Mouse (Mus musculus) ovary, postnatal 14 days (tissue): ENCODE results near the gene Rbm15.

Source experiments
- DNase-seq: peaks from one replicate; pipeline ENCODE4 v3.0.0; 2022; ENCODE audit warnings: low spot score

The Rbm15 gene

GRCm38 (mm10) chr3:107333381-107334201 lies at the start of gene Rbm15:
Gene Rbm15, minus strand, starts transcription at chr3:107333673.
- DNase-seq = peak; percentile 88

GRCm38 (mm10) chr3:107379422-107379821 lies 45.9 kb upstream of the Rbm15 start:
- DNase-seq = peak; percentile 61

- DNase-seq = no peak
Measured at GRCm38 (mm10) chr3:107378626-107379025, 45.2 kb upstream of the Rbm15 start.

- DNase-seq = no peak
Measured at GRCm38 (mm10) chr3:107374948-107375664, 41.6 kb upstream of the Rbm15 start.

- no peak for DNase-seq
Measured at GRCm38 (mm10) chr3:107369156-107369555, 35.7 kb upstream of the Rbm15 start.

GRCm38 (mm10) chr3:107367938-107368599 lies 34.6 kb upstream of the Rbm15 start:
- no peak for DNase-seq

GRCm38 (mm10) chr3:107365341-107365740 lies 31.9 kb upstream of the Rbm15 start:
- DNase-seq = no peak

GRCm38 (mm10) chr3:107363391-107363790 lies 29.9 kb upstream of the Rbm15 start:
- no peak for DNase-seq

- no peak for DNase-seq
Measured at GRCm38 (mm10) chr3:107360341-107360740, 26.9 kb upstream of the Rbm15 start.

- no peak for DNase-seq
Measured at GRCm38 (mm10) chr3:107357700-107358234, 24.3 kb upstream of the Rbm15 start.

- peak; percentile 74 for DNase-seq
Measured at GRCm38 (mm10) chr3:107356964-107357441, 23.5 kb upstream of the Rbm15 start.

- no peak for DNase-seq
Measured at GRCm38 (mm10) chr3:107355618-107356260, 22.3 kb upstream of the Rbm15 start.

- DNase-seq = no peak
Measured at GRCm38 (mm10) chr3:107351706-107352105, 18.2 kb upstream of the Rbm15 start.

GRCm38 (mm10) chr3:107349006-107349405 lies 15.5 kb upstream of the Rbm15 start:
- no peak for DNase-seq

- no peak for DNase-seq
Measured at GRCm38 (mm10) chr3:107345033-107345725, 11.7 kb upstream of the Rbm15 start.

GRCm38 (mm10) chr3:107343971-107344370 lies 10.5 kb upstream of the Rbm15 start:
- DNase-seq = no peak

- DNase-seq = no peak
Measured at GRCm38 (mm10) chr3:107334202-107334934, 895 bp upstream of the Rbm15 start.

GRCm38 (mm10) chr3:107332960-107333380 lies 503 bp downstream of the Rbm15 start:
- peak; percentile 83 for DNase-seq

- peak; percentile 3 for DNase-seq
Measured at GRCm38 (mm10) chr3:107332127-107332959, 1.1 kb downstream of the Rbm15 start.

- no peak for DNase-seq
Measured at GRCm38 (mm10) chr3:107331746-107332126, 1.7 kb downstream of the Rbm15 start.
